Mouse (Mus musculus) testis, postnatal 14 days (tissue): ENCODE results near the gene Syngr1.

ENCODE experiments used
- DNase-seq: peaks from one replicate; pipeline ENCODE4 v3.0.0; 2021; ENCODE audit warnings: low spot score

Gene Syngr1

GRCm38 (mm10) chr15:80070095-80070644 lies 21.0 kb upstream of the Syngr1 start:
- DNase-seq: no peak

DNA sequence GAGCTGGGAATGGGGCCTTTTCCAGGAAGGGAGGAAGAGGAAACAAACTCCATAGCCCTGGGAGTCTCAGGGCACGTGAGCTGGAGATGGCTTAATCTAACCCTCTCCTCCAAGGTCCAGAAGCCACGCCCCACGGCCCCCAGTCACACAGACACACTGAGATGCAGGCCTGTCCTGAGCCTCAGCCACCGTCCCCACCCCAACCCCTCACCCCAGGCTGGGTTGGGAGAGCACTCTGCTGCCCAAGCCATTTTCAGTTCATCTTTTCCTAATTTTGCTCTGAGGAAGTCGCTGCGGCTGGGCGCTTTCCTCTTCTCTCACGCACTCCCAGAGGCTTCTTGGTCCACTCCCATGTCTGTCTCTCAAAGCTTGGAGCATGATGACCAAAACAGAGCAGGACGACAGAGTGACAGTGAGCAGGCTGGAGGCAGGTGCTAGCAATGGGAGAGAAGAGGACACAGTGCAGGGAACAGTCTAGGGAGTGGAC lies 19.1 kb upstream of the Syngr1 start:
- DNase-seq: no peak

GRCm38 (mm10) chr15:80072579-80073255 lies 18.4 kb upstream of the Syngr1 start:
- DNase-seq: no peak

GRCm38 (mm10) chr15:80073256-80073621 lies 17.9 kb upstream of the Syngr1 start:
- DNase-seq: no peak

DNA sequence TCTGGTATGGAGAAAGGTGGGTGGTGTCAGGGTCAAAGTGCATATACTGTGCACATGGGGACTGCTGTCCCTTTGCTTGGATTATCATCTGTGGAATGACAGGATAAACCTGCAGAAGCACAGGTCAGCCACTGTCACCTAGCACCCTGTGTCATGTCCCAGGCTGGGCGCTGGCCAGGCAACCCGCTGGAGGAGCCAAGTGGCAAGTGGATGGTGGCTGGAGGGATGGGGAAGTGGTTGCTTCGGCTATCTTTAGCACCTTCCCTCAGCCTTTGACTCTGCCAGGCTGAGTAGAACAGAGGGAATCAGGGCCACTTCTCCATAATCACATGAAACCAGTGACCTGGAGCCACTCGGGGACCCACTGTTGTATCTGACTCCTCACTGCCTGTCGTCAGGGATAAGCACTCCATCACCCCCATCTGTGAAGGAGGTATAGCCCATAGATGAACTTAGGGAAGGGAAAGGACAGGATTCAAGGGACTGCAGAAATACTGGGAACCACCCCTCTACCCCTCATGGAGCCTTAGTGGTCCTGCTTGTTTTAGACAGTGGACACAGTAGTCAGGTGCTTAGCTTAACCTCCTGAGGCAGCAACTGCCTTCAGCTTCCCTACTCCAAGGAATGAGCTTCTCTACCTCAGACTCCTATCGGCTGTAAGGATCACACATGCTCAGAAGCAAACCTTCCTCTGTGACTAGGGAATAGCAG lies 16.3 kb upstream of the Syngr1 start:
- DNase-seq: no peak

DNA sequence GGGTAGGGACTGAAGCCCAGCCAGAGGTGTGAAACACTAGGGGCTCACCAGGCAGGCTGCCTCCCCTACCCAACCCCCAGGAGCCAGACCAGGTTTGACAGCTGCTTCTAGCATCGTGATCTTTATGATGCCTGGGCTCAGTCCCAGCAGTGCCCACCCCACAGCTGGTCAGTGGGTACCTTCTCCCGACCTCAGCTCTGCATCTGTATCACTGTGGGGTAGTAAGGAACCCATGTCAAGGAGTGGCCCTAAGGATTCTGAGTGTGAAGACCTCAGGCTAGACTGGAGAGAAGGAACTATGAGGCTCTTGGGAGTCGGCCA lies 15.8 kb upstream of the Syngr1 start:
- DNase-seq: no peak

GRCm38 (mm10) chr15:80075733-80076337 lies 15.3 kb upstream of the Syngr1 start:
- DNase-seq: no peak

DNA sequence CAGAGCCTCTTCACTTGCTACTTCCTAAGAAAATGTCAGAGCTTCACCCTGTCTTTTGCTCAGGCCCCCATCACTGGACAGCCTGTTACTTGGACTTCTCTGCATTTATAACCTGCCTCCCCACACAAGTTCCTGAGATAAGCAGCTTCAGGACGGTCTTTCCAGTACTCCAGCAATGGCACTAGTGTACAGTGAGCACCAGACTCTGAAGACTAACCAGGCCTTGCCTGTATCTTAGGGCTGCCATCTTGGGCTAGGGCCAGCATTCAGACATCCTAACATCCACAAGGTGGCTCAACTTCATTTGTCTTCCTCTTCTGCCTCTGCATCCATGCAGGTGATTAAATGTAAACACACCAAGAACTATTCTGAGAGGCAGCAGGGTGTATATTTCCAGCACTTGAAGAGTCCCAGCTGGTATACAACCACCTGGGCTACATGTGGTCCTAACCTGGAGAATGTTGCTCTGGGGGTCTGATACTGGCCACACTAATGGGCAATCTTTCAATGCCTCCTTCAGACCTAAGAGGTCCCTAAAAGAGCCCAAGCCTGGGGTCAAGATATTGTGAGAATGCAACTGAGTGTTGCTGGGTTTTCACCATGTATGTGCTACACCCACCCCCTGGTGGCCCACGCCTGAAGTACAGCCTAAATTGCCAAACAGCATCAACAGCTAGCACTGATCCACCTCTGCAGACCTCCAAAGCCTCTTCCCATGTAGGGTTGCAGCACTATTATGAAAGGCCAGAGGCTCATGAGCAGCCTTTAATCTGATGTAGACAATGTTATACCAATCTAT lies 14.6 kb upstream of the Syngr1 start:
- DNase-seq: no peak

DNA sequence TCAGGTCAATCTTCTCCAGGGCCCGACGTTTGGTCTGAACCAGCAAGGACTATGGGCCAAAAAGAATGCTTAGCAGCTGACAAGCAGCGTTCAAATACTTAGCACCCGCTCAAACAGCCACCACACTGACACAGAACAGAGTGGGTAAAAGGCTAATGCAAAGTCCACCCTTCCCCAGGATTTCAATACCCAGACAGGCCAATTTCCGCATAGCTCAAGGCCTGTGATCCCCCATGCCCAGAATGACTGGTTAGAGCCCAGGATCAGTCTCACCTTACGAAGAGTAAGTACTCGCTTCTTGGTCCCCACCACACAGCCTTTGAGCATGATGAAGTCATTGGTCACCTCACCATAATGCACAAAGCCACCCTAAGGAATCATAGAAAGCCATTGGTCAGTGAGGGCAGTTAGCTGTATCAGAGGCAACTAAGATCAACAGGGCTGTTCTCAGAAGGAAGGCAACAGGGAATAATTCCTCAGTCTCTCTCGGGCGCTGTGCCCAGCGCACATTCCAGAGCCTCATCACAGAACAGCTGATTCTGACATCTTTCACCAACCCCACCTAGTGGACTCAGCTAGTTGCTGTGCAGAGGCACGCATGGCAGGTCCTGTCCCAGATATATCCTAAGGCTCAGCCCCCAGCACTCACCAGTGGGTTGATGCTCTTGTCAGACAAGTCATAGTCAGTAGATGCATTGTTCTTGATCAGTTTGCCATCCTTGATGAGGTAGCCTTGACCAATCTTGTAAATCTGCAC lies 12.9 kb upstream of the Syngr1 start:
- no peak for DNase-seq

- DNase-seq: no peak
These were observed 11.9 kb upstream of the Syngr1 start for GRCm38 (mm10) chr15:80079129-80079668.

GRCm38 (mm10) chr15:80079954-80080353 lies 11.2 kb upstream of the Syngr1 start:
- no peak for DNase-seq

GRCm38 (mm10) chr15:80080711-80081615 lies 10.2 kb upstream of the Syngr1 start:
- DNase-seq: no peak

DNA sequence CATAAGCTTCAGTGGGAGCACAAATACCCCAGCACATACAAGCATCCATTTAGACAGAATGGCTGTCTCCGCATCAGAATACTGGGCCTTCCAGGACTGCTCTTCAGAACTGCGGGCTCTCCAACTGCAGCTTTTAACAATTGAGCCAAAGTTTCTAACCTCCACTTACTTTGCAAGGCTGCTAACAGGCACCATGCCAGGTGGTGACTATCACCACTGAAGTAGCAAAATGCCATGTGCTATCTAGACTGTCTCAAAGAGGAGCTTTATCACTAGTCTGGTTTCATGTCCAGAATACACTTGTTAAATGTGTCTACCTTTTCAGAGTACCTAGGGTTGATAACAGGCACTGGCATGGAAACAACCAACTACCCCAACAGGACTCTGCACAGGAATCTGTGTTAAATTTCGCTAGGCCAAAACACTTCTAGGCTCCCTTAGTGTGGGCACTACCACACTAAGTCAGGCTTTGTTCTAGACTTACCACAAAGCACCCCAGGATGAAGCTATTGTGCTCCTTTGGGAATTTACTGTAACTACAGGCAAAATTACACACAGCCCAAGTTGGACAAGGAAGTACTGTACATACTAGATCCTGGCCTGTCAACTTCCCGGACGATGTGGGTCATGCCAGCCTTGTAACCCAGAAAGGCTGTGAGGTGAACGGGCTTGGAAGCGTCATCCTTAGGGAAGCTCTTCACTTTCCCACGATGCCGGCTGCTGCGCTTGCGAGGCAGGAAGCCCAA lies 9.2 kb upstream of the Syngr1 start:
- DNase-seq: peak; percentile 62

GRCm38 (mm10) chr15:80082661-80083275 lies 8.4 kb upstream of the Syngr1 start:
- DNase-seq: no peak

GRCm38 (mm10) chr15:80083276-80083731 lies 7.8 kb upstream of the Syngr1 start:
- DNase-seq: peak; percentile 99

DNA sequence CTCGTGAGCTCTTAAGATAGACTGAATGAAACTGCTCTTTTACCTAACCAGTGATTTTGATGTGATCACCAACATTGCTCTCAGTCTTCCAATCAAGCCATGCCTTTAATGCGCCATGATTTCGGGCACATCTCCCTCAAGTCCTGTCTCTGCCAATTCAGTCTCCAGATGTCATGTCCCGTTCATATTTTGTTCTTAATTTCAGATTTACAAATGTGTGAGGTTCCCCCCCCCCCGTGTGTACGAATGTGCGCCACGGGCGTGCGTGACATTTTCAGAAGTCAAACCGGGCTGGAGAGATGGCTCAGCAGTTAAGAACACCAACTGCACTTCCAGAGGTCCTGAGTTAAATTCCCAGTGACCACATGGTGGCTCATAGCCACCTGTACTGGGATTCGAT lies 7.4 kb upstream of the Syngr1 start:
- no peak for DNase-seq

GRCm38 (mm10) chr15:80087406-80088012 lies 3.6 kb upstream of the Syngr1 start:
- no peak for DNase-seq

GRCm38 (mm10) chr15:80088637-80089036 lies 2.5 kb upstream of the Syngr1 start:
- peak; percentile 81 for DNase-seq
